Mouse (Mus musculus) forebrain, embryonic 10.5 days (tissue): ENCODE results near the gene Pdpn. TPM values are rescaled to one million over a fixed set of nuclear protein-coding genes. Genes with fewer than 3 reads are reported as not detected.

Source experiments
- DNase-seq: peaks from one replicate; pipeline ENCODE4 v3.0.0-alpha.2; 2017; ENCODE audit warnings: low spot score; ENCODE audit errors: extremely low spot score
- H3K27ac ChIP-seq: fragments of 300-500 bp; sonication (generic); 2 replicates; pipeline ENCODE4 v1.5.1; 2016; ENCODE audit warnings: mild to moderate bottlenecking
- H3K27me3 ChIP-seq: fragments of 300-500 bp; sonication (generic); 2 replicates; pipeline ENCODE4 v1.6.1; 2016; ENCODE audit warnings: mild to moderate bottlenecking; ENCODE audit not compliant: poor library complexity, severe bottlenecking
- H3K36me3 ChIP-seq: fragments of 300-500 bp; sonication (generic); replicated peaks from 2 replicates; pipeline ENCODE4 v1.6.1; 2016; ENCODE audit warnings: mild to moderate bottlenecking, moderate library complexity
- H3K4me1 ChIP-seq: fragments of 300-500 bp; sonication (generic); 2 replicates; pipeline ENCODE4 v1.6.1; 2016
- H3K4me3 ChIP-seq: fragments of 300-500 bp; sonication (generic); 2 replicates; pipeline ENCODE4 v1.5.1; 2016; ENCODE audit warnings: mild to moderate bottlenecking, moderate library complexity
- H3K9me3 ChIP-seq: fragments of 300-500 bp; sonication (generic); 2 replicates; pipeline ENCODE4 v1.6.1; 2016; ENCODE audit warnings: mild to moderate bottlenecking, moderate library complexity
- WGBS: fragments of 180-500 bp; shearing (Covaris S2); methylation state at CpG from one replicate; pipeline ENCODE4 v1.1.7; 2016; 5-methylcytosine and 5-hydroxymethylcytosine counted together
- polyA plus RNA-seq: library from polyadenylated mRNA; unstranded; fragments of >200 nt; fragmentation: Nextera tagmentation; extraction: Ambion mirVana; gene quantifications from 2 replicates; pipeline ENCODE4 v1.2.1, GENCODE M21; 2016

Pdpn gene
- polyA plus RNA-seq, 1 experiment from 2014 or later, result 64.9 TPM

- 78% methylated on average over 5 of the region's 5 CpGs for WGBS
- DNase-seq, result no peak
- H3K27ac ChIP-seq, result no peak overlapping the region
- no peaks in the 10 kb centered on the region for H3K9me3 ChIP-seq
- no peaks in the 10 kb centered on the region for H3K27me3 ChIP-seq
- H3K4me3 ChIP-seq, result no peak overlapping the region
- H3K4me1 ChIP-seq, result peaks cover 5% of the 10 kb centered on the region; the same call in 1 of the 2 replicates
- H3K36me3 ChIP-seq, result no peaks in the 10 kb centered on the region
Observed at GRCm38 (mm10) chr4:143227976-143228375, 71.4 kb downstream of the Pdpn start.

GRCm38 (mm10) chr4:143225886-143226285 is 73.5 kb downstream of the Pdpn start:
- Histone ChIP-seq H3K9me3 (no peaks in the 10 kb centered on the region), H3K36me3 (no peaks in the 10 kb centered on the region), H3K4me1 (peaks cover 5% of the 10 kb centered on the region; the same call in 1 of the 2 replicates), H3K27ac (no peak overlapping the region), H3K27me3 (no peaks in the 10 kb centered on the region), H3K4me3 (no peak overlapping the region)
- DNase-seq, result no peak
- 57% methylated on average over 9 of the region's 9 CpGs for WGBS

GRCm38 (mm10) chr4:143219316-143219751 is 80.0 kb downstream of the Pdpn start:
- H3K36me3 ChIP-seq, result no peaks in the 10 kb centered on the region
- no peak overlapping the region for H3K4me3 ChIP-seq
- DNase-seq, result no peak
- 69% methylated on average over 9 of the region's 9 CpGs for WGBS
- no peaks in the 10 kb centered on the region for H3K4me1 ChIP-seq
- no peaks in the 10 kb centered on the region for H3K9me3 ChIP-seq
- H3K27me3 ChIP-seq, result no peaks in the 10 kb centered on the region
- H3K27ac ChIP-seq, result 0 out of 2 replicates have a peak overlapping the region, but pooled peaks have one; percentile 44

GRCm38 (mm10) chr4:143218858-143219257 is 80.5 kb downstream of the Pdpn start:
- WGBS, result 87% methylated on average over 2 of the region's 2 CpGs
- Histone ChIP-seq H3K27ac (no peak overlapping the region), H3K4me1 (no peaks in the 10 kb centered on the region), H3K36me3 (no peaks in the 10 kb centered on the region), H3K4me3 (no peak overlapping the region), H3K9me3 (no peaks in the 10 kb centered on the region), H3K27me3 (no peaks in the 10 kb centered on the region)
- no peak for DNase-seq

Other genes with a start within 250 kb of the Pdpn start
- gene Prdm2, start 86.6 kb downstream of the Pdpn start, polyA plus RNA-seq, result 15.2 and 16.0 TPM in 2 replicates
- 0.12 TPM in 1 of 2 replicates, not detected in the other for gene Lrrc38, start 50.2 kb upstream of the Pdpn start, polyA plus RNA-seq
- gene Pramel1, start 94.9 kb upstream of the Pdpn start, polyA plus RNA-seq, result not detected in 2 replicates
- gene Pramef8, start 112.9 kb upstream of the Pdpn start, polyA plus RNA-seq, result 16.4 and 17.2 TPM in 2 replicates
- gene Oog4, start 150.8 kb upstream of the Pdpn start, polyA plus RNA-seq, result not detected in 2 replicates
- not detected in 2 replicates for gene Gm13043, start 211.8 kb upstream of the Pdpn start, polyA plus RNA-seq
- gene Gm13040, start 236.4 kb upstream of the Pdpn start, polyA plus RNA-seq, result not detected in 2 replicates